Mouse (Mus musculus) erythroblast, embryonic 14.5 days (primary cell): ENCODE results near the gene Olfr649. TPM values are rescaled to one million over a fixed set of nuclear protein-coding genes. Genes with fewer than 3 reads are reported as not detected.

Source experiments
- H3K27me3 ChIP-seq: 2 replicates; pipeline ENCODE4 v1.6.1; 2012; ENCODE audit warnings: inconsistent platforms; ENCODE audit not compliant: control insufficient read depth
- H3K36me3 ChIP-seq: 2 replicates; pipeline ENCODE4 v1.6.1; 2012; ENCODE audit warnings: mild to moderate bottlenecking, inconsistent platforms; ENCODE audit not compliant: control insufficient read depth
- H3K4me1 ChIP-seq: 2 replicates; pipeline ENCODE4 v1.6.1; 2012; ENCODE audit warnings: inconsistent platforms; ENCODE audit not compliant: control insufficient read depth
- H3K4me3 ChIP-seq: replicated peaks from 2 replicates; pipeline ENCODE3; 2012; ENCODE audit warnings: moderate library complexity, mild to moderate bottlenecking, inconsistent platforms
- H3K9me3 ChIP-seq: 2 replicates; pipeline ENCODE4 v1.6.1; 2012; ENCODE audit warnings: low read length, inconsistent platforms, mixed read lengths; ENCODE audit not compliant: control insufficient read depth
- GATA1 ChIP-seq: IDR thresholded peaks from 2 replicates; pipeline ENCODE4 v1.6.1; 2012; ENCODE audit warnings: low read length, inconsistent platforms, mixed read lengths
- TAL1 ChIP-seq: IDR thresholded peaks from 3 replicates; pipeline ENCODE4 v1.6.1; 2012; ENCODE audit warnings: low read length, inconsistent platforms, mixed read lengths
- polyA plus RNA-seq: library from polyadenylated mRNA; stranded (reverse); fragments of >175 nt; gene quantifications from 2 replicates; pipeline ENCODE4 v1.2.3, GENCODE M21; 2012

Gene Olfr649
- polyA plus RNA-seq, 1 experiment, result not detected

DNA sequence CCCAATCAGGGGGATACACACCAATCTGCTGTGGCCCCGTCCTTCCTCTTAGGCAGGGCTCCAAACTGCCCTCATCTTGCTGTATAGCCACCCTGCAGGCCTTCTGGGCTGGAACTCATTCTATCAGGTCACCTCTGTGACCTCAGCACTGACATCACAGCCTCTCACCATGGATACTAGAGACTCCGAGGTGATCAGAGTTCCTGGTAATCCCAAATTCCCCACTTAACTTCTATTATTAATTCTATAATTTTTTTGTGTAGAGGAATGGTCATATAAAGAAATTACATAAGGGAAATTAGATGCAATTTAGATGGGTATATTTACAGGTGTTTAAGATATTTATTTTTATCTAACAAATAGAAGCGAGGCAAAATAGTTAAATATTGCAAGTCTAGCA, 52.6 kb downstream of the Olfr649 start, which contains the start of gene Ubqln3:
Gene Ubqln3 (minus strand): TSS at position 101 of the 400 bp plus-strand sequence.
- TF ChIP-seq GATA1 (no peak), TAL1 (no peak)
- Histone ChIP-seq H3K4me1 (no peaks in the 10 kb centered on the region), H3K27me3 (no peaks in the 10 kb centered on the region), H3K9me3 (no peaks in the 10 kb centered on the region), H3K36me3 (no peaks in the 10 kb centered on the region), H3K4me3 (no peak within 1 kb of the TSS)

Other genes with a start within 250 kb of the Olfr649 start
- gene Olfr635, start 224.8 kb downstream of the Olfr649 start, polyA plus RNA-seq, result 0.01 TPM in 1 of 2 replicates, not detected in the other
- not detected in 2 replicates for gene Olfr638, start 197.2 kb downstream of the Olfr649 start, polyA plus RNA-seq
- not detected in 2 replicates for gene Olfr639, start 178.7 kb downstream of the Olfr649 start, polyA plus RNA-seq
- gene Olfr640, start 170.4 kb downstream of the Olfr649 start, polyA plus RNA-seq, result 0.01 TPM in 1 of 2 replicates, not detected in the other
- gene Olfr641, start 160.5 kb downstream of the Olfr649 start, polyA plus RNA-seq, result not detected in 2 replicates
- gene Olfr642, start 143.3 kb downstream of the Olfr649 start, polyA plus RNA-seq, result not detected in 2 replicates
- gene 4930516K23Rik, start 134.5 kb downstream of the Olfr649 start, polyA plus RNA-seq, result not detected in 2 replicates
- not detected in 2 replicates for gene Olfr644, start 124.1 kb downstream of the Olfr649 start, polyA plus RNA-seq
- gene Olfr645, start 110.5 kb downstream of the Olfr649 start, polyA plus RNA-seq, result not detected in 2 replicates
- gene Olfr646, start 91.1 kb downstream of the Olfr649 start, polyA plus RNA-seq, result not detected in 2 replicates
- gene Ubqln5, start 66.2 kb downstream of the Olfr649 start, polyA plus RNA-seq, result not detected in 2 replicates
- not detected in 2 replicates for gene Olfr643, start 58.6 kb downstream of the Olfr649 start, polyA plus RNA-seq
- not detected in 2 replicates for gene Ubqln3, start 52.7 kb downstream of the Olfr649 start, polyA plus RNA-seq
- not detected in 2 replicates for gene Ubqlnl, start 45.4 kb downstream of the Olfr649 start, polyA plus RNA-seq
- not detected in 2 replicates for gene Olfm5, start 31.2 kb downstream of the Olfr649 start, polyA plus RNA-seq
- gene Olfr648, start 12.6 kb downstream of the Olfr649 start, polyA plus RNA-seq, result 0.03 TPM in 1 of 2 replicates, not detected in the other
- not detected in 2 replicates for gene Trim6, start 22.8 kb upstream of the Olfr649 start, polyA plus RNA-seq
- not detected in 2 replicates for gene Trim34a, start 48.5 kb upstream of the Olfr649 start, polyA plus RNA-seq
- 0.03 TPM in 1 of 2 replicates, not detected in the other for gene Trim5, start 92.1 kb upstream of the Olfr649 start, polyA plus RNA-seq
- gene Trim12a, start 119.5 kb upstream of the Olfr649 start, polyA plus RNA-seq, result not detected in 2 replicates
- not detected in 2 replicates for gene Trim34b, start 133.5 kb upstream of the Olfr649 start, polyA plus RNA-seq
- gene Trim12c, start 157.4 kb upstream of the Olfr649 start, polyA plus RNA-seq, result 0.04 and 0.05 TPM in 2 replicates
- not detected in 2 replicates for gene Trim30b, start 173.9 kb upstream of the Olfr649 start, polyA plus RNA-seq
- gene Trim30c, start 204.9 kb upstream of the Olfr649 start, polyA plus RNA-seq, result not detected in 2 replicates